Mouse (Mus musculus): Measurements from ENCODE around the gene Cuedc1. TPM values are rescaled to one million over a fixed set of nuclear protein-coding genes. Genes with fewer than 3 reads are reported as not detected.

The Cuedc1 gene
- polyA plus RNA-seq, 1 experiment = 16.5 TPM

- H3K4me3 ChIP-seq (ENCODE audit: insufficient read depth, low read depth, low read length) = no peak overlapping the region
- DNase-seq = no peak
- TF ChIP-seq POLR2A (IDR thresholded peaks at IDR 0.05; ENCODE audit: low read depth, low read length) (no peak), CTCF (conservative IDR thresholded peaks at IDR 0.05; ENCODE audit: insufficient read depth, insufficient read length, low read depth, low read length) (no peak)
- 57% methylated on average over 20 of the region's 20 CpGs for WGBS
- H3K36me3 ChIP-seq (ENCODE audit: control insufficient read depth, insufficient read depth, low read length) = no peaks in the 10 kb centered on the region
- H3K4me1 ChIP-seq (ENCODE audit: control insufficient read depth, insufficient read depth, low read length) = peaks cover 21% of the 10 kb centered on the region
- H3K27ac ChIP-seq (ENCODE audit: insufficient read depth, low read depth, low read length) = 0 out of 2 replicates have a peak overlapping the region, but pooled peaks have one; percentile 4
- H3K27me3 ChIP-seq (replicated peaks; ENCODE audit: control insufficient read depth, insufficient read depth, low read length) = no peaks in the 10 kb centered on the region
Measured at GRCm38 (mm10) chr11:88139256-88139861, 41.5 kb downstream of the Cuedc1 start.

- H3K36me3 ChIP-seq (ENCODE audit: control insufficient read depth, insufficient read depth, low read length) = no peaks in the 10 kb centered on the region
- H3K27me3 ChIP-seq (replicated peaks; ENCODE audit: control insufficient read depth, insufficient read depth, low read length) = no peaks in the 10 kb centered on the region
- DNase-seq = no peak
- 56% methylated on average over 13 of the region's 13 CpGs for WGBS
- no peak overlapping the region for H3K27ac ChIP-seq (ENCODE audit: insufficient read depth, low read depth, low read length)
- H3K4me1 ChIP-seq (ENCODE audit: control insufficient read depth, insufficient read depth, low read length) = peaks cover 22% of the 10 kb centered on the region
- no peak for TF ChIP-seq CTCF (conservative IDR thresholded peaks at IDR 0.05; ENCODE audit: insufficient read depth, insufficient read length, low read depth, low read length)
- TF ChIP-seq POLR2A (IDR thresholded peaks at IDR 0.05; ENCODE audit: low read depth, low read length) = no peak
- H3K4me3 ChIP-seq (ENCODE audit: insufficient read depth, low read depth, low read length) = no peak overlapping the region
Measured at GRCm38 (mm10) chr11:88140066-88141060, 42.5 kb downstream of the Cuedc1 start.

GRCm38 (mm10) chr11:88142362-88142761, 44.5 kb downstream of the Cuedc1 start:
- Histone ChIP-seq H3K27ac (ENCODE audit: insufficient read depth, low read depth, low read length) (no peak overlapping the region), H3K4me3 (ENCODE audit: insufficient read depth, low read depth, low read length) (no peak overlapping the region), H3K27me3 (replicated peaks; ENCODE audit: control insufficient read depth, insufficient read depth, low read length) (no peaks in the 10 kb centered on the region), H3K4me1 (ENCODE audit: control insufficient read depth, insufficient read depth, low read length) (peaks cover 27% of the 10 kb centered on the region), H3K36me3 (ENCODE audit: control insufficient read depth, insufficient read depth, low read length) (no peaks in the 10 kb centered on the region)
- WGBS = 69% methylated on average over 8 of the region's 8 CpGs
- DNase-seq = no peak
- TF ChIP-seq CTCF (conservative IDR thresholded peaks at IDR 0.05; ENCODE audit: insufficient read depth, insufficient read length, low read depth, low read length) (no peak), POLR2A (IDR thresholded peaks at IDR 0.05; ENCODE audit: low read depth, low read length) (no peak)

DNA sequence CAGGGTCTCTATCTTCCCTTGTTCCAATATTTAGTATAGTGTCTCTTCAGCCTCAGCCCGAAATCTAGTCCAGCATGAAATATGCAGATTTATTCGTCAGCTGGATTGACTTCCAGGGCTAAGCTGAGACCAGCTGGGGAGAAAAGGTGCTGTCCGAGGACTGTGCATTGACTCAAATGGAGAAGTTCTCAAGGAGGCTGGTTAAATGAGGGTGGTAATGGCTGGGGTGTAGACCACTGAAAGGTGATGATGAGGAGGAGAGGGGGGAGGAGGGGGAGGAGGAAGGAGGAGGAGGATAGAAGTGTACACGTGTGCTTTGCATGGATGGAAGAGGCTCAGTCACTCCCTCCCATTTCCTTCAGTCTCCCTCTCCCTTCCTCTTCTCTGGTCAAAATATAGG, 46.2 kb downstream of the Cuedc1 start:
- no peak for DNase-seq
- Histone ChIP-seq H3K27me3 (replicated peaks; ENCODE audit: control insufficient read depth, insufficient read depth, low read length) (no peaks in the 10 kb centered on the region), H3K27ac (ENCODE audit: insufficient read depth, low read depth, low read length) (no peak overlapping the region), H3K4me3 (ENCODE audit: insufficient read depth, low read depth, low read length) (no peak overlapping the region), H3K4me1 (ENCODE audit: control insufficient read depth, insufficient read depth, low read length) (peaks cover 25% of the 10 kb centered on the region), H3K36me3 (ENCODE audit: control insufficient read depth, insufficient read depth, low read length) (no peaks in the 10 kb centered on the region)
- TF ChIP-seq CTCF (conservative IDR thresholded peaks at IDR 0.05; ENCODE audit: insufficient read depth, insufficient read length, low read depth, low read length) (no peak), POLR2A (IDR thresholded peaks at IDR 0.05; ENCODE audit: low read depth, low read length) (no peak)
- WGBS = 67% methylated on average over 4 of the region's 4 CpGs

- Histone ChIP-seq H3K27ac (ENCODE audit: insufficient read depth, low read depth, low read length) (no peak overlapping the region), H3K4me3 (ENCODE audit: insufficient read depth, low read depth, low read length) (no peak overlapping the region)
Measured at GRCm38 (mm10) chr11:88145214-88146006, 47.6 kb downstream of the Cuedc1 start.

DNA sequence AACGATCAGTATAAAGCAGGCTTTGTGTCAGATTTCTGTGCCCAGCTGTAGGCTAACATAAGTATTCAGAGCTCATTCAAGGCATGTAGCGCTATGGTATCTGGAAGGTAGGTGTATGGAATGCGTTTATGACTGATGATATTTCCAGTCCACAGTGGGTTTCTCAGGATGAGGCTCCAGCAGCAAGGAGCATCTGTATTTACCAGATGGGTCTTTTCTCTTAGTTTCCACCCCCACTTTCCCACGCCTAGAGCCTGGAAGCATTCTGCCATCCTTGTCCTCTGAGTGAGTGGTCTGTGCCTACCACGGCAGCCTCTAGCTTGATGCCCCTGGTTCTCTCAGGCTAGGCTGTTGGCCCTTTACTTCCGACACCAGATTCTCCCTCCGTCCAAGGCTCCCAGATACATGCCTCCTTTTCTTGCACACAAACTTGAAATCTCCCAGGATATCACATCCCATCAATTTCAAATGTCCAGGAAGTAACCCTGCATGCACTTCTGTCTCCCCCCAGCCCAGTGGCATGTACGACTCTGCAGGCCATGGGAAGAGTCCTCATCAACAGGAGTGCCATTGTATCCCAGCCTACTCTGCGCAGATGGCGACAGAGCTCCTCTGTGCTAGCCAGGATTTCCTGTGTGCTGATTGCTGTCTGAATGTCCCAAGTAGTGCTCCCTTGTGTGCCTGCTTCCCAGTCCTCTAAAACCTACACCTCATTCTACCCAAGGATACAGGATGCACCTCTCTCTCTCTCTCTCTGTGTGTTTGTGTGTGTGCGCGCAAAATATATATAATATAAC, 48.6 kb downstream of the Cuedc1 start:
- Histone ChIP-seq H3K27me3 (replicated peaks; ENCODE audit: control insufficient read depth, insufficient read depth, low read length) (no peaks in the 10 kb centered on the region), H3K4me3 (ENCODE audit: insufficient read depth, low read depth, low read length) (no peak overlapping the region), H3K36me3 (ENCODE audit: control insufficient read depth, insufficient read depth, low read length) (no peaks in the 10 kb centered on the region), H3K27ac (ENCODE audit: insufficient read depth, low read depth, low read length) (no peak overlapping the region), H3K4me1 (ENCODE audit: control insufficient read depth, insufficient read depth, low read length) (peaks cover 26% of the 10 kb centered on the region)
- no peak for DNase-seq
- 86% methylated on average over 12 of the region's 12 CpGs for WGBS
- TF ChIP-seq POLR2A (IDR thresholded peaks at IDR 0.05; ENCODE audit: low read depth, low read length) (no peak), CTCF (conservative IDR thresholded peaks at IDR 0.05; ENCODE audit: insufficient read depth, insufficient read length, low read depth, low read length) (no peak)

More at GRCm38 (mm10) chr11:88145214-88146006, 47.6 kb downstream of the Cuedc1 start:
- Histone ChIP-seq H3K27me3 (replicated peaks; ENCODE audit: control insufficient read depth, insufficient read depth, low read length) (no peaks in the 10 kb centered on the region), H3K4me1 (ENCODE audit: control insufficient read depth, insufficient read depth, low read length) (peaks cover 22% of the 10 kb centered on the region), H3K36me3 (ENCODE audit: control insufficient read depth, insufficient read depth, low read length) (no peaks in the 10 kb centered on the region)
- DNase-seq = no peak
- TF ChIP-seq CTCF (conservative IDR thresholded peaks at IDR 0.05; ENCODE audit: insufficient read depth, insufficient read length, low read depth, low read length) = no peak
- TF ChIP-seq POLR2A (IDR thresholded peaks at IDR 0.05; ENCODE audit: low read depth, low read length) = no peak
- WGBS = 62% methylated on average over 13 of the region's 13 CpGs

Measured in kidney, adult 2 months (tissue).